Mouse (Mus musculus) lung, embryonic 15.5 days (tissue): ENCODE data around the gene Nfasc. TPM values are rescaled to one million over a fixed set of nuclear protein-coding genes. Genes with fewer than 3 reads are reported as not detected.

Source experiments
- ATAC-seq: fragments of 200-750 bp; cut with Nextera tagmentation; 2 replicates; pipeline ENCODE4 v1.8.0; 2017; ENCODE audit warnings: moderate number of reproducible peaks, borderline replicate concordance; ENCODE audit not compliant: low FRiP score, low TSS enrichment; ENCODE audit errors: extremely low read depth
- H3K27ac ChIP-seq: fragments of 300-500 bp; sonication (generic); 2 replicates; pipeline ENCODE4 v1.5.1; 2015; ENCODE audit warnings: moderate library complexity, mild to moderate bottlenecking, inconsistent platforms
- H3K27me3 ChIP-seq: fragments of 300-500 bp; sonication (generic); 2 replicates; pipeline ENCODE4 v1.6.1; 2015; ENCODE audit warnings: inconsistent platforms
- H3K36me3 ChIP-seq: fragments of 300-500 bp; sonication (generic); 2 replicates; pipeline ENCODE4 v1.6.1; 2015; ENCODE audit warnings: inconsistent platforms
- H3K4me1 ChIP-seq: fragments of 300-500 bp; sonication (generic); 2 replicates; pipeline ENCODE4 v1.6.1; 2015; ENCODE audit warnings: inconsistent platforms
- H3K4me2 ChIP-seq: fragments of 300-500 bp; sonication (generic); 2 replicates; pipeline ENCODE4 v1.6.1; 2015; ENCODE audit warnings: inconsistent platforms, mild to moderate bottlenecking, moderate library complexity
- H3K4me3 ChIP-seq: fragments of 300-500 bp; sonication (generic); 2 replicates; pipeline ENCODE4 v1.5.1; 2015; ENCODE audit warnings: mild to moderate bottlenecking, inconsistent platforms
- H3K9ac ChIP-seq: fragments of 300-500 bp; sonication (generic); 2 replicates; pipeline ENCODE4 v1.6.1; 2015; ENCODE audit warnings: inconsistent platforms
- H3K9me3 ChIP-seq: fragments of 300-500 bp; sonication (generic); 2 replicates; pipeline ENCODE4 v1.6.1; 2016; ENCODE audit warnings: inconsistent platforms
- WGBS: fragments of 180-500 bp; shearing (Covaris S2); methylation state at CpG from one replicate; pipeline ENCODE4 v1.1.7; 2015; 5-methylcytosine and 5-hydroxymethylcytosine counted together
- polyA plus RNA-seq: library from polyadenylated mRNA; unstranded; fragments of >200 nt; fragmentation: Nextera tagmentation; extraction: Ambion mirVana; gene quantifications from 2 replicates; pipeline ENCODE4 v1.2.1, GENCODE M21; 2015

Nfasc gene
- polyA plus RNA-seq, 1 experiment from 2014 or later: 0.65 TPM

DNA sequence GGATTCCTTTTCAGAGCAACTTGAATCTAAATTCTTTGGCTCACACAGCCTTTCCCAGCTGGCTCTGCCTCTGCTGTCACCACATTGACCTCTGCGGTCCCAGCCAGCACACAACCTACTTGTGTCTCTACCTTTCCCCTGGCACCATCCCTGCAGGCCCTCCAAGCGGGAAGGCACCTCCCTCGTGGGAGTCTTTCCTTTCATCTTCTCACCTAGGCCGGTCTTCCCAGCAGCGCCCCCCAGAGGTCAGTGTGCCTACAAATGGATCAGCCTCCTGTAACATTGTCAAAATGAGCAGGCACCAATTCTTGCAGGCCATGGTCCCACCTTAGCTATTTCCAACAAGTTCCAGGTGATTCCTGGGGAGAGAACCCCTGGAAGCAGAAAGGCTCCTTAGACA lies 63.5 kb downstream of the Nfasc start:
- ATAC-seq: no peak
- H3K4me1 ChIP-seq: no peaks in the 10 kb centered on the region
- H3K27ac ChIP-seq: no peak overlapping the region
- no peaks in the 10 kb centered on the region for H3K27me3 ChIP-seq
- WGBS: 34% methylated on average over 5 of the region's 5 CpGs
- H3K36me3 ChIP-seq: no peaks in the 10 kb centered on the region
- H3K4me2 ChIP-seq: no peak overlapping the region
- no peak overlapping the region for H3K9ac ChIP-seq
- H3K4me3 ChIP-seq: no peak overlapping the region
- no peaks in the 10 kb centered on the region for H3K9me3 ChIP-seq

DNA sequence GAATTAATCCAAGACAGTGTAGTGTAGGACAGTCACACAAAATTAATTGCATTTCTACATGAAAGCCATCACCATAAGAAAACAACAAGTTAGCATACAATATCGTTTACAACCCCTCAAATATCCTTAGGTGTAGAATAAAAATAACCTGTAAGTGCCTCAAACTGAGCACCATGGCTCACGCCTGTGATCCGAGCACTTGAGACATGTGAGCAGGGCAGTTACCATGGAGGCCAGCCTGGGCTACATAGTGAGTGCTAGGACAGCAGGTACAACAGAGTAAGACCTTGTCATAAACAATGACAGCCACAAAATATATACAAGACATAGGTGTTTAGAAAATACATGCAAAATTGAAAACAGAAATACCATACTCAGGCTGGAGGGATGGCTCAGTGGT lies 68.9 kb downstream of the Nfasc start:
- ATAC-seq: no peak
- Histone ChIP-seq H3K27me3 (no peaks in the 10 kb centered on the region), H3K27ac (no peak overlapping the region), H3K9me3 (no peaks in the 10 kb centered on the region), H3K4me1 (no peaks in the 10 kb centered on the region), H3K4me3 (no peak overlapping the region), H3K4me2 (no peak overlapping the region), H3K9ac (no peak overlapping the region), H3K36me3 (no peaks in the 10 kb centered on the region)
- WGBS: 73% methylated on average over 3 of the region's 3 CpGs

DNA sequence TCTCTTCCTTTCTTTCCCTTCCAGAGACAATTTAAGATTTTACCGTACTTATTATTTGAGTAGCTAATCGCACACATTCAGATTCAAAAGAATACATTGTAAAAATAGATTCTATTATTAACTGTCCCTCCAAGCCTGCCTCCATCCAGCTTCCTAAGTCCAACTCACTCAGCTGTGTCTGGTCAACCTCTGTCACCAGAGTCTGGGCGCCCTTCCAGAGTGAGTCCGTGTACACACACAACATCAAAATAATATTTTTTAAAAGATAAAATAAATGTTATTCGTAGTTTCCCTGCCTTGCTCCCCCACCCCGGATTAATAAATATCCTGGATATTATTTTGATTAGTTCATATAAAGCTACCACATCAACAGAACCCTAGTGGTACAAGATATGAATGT lies 72.4 kb downstream of the Nfasc start:
- Histone ChIP-seq H3K9ac (no peak overlapping the region), H3K9me3 (no peaks in the 10 kb centered on the region), H3K27me3 (no peaks in the 10 kb centered on the region), H3K4me2 (no peak overlapping the region), H3K27ac (no peak overlapping the region), H3K36me3 (no peaks in the 10 kb centered on the region), H3K4me3 (no peak overlapping the region), H3K4me1 (no peaks in the 10 kb centered on the region)
- WGBS: 70% methylated on average over 6 of the region's 6 CpGs
- no peak for ATAC-seq

DNA sequence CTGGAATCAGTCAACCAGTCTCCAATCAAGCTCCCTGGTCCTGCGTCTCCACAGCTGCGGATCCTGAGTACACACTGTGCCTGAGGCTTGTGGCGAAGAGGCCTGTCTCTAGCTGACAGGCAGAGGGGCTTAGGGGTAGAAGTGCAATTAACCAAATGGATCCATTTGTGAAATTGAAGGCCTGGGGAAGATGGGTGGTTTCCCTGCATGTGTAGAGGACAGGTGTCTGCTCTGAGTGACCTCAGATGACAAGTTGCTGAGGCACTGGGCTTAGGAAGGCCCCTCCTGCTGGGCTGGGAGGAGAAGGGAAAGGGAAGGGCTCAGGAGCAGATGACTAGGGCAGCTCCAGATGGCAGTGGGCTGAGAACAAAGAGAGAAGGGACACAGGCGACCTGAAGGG lies 81.2 kb downstream of the Nfasc start:
- H3K4me3 ChIP-seq: no peak overlapping the region

DNA sequence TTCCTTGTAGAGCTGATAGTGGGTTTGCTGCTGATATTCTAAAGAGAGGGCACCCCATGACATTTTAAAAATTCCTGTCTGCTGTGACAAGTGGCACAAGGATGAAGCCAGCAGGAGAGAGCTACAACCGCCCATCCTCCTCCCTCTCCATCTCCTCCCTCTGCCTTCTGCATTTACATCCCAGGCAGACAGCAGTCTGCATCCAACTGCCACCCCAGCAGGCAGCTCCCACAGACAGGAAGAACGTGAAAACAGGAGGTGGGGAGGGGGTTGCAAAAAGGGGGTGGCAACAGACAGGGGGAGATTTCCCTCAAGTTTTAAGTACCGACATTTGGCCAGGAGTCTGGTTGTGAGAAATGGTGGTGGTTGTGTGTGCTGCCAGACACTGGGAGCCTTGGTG lies 82.0 kb downstream of the Nfasc start:
- no peak overlapping the region for H3K9ac ChIP-seq
- no peaks in the 10 kb centered on the region for H3K9me3 ChIP-seq
- H3K4me1 ChIP-seq: no peaks in the 10 kb centered on the region
- no peaks in the 10 kb centered on the region for H3K27me3 ChIP-seq
- H3K36me3 ChIP-seq: no peaks in the 10 kb centered on the region
- ATAC-seq: no peak
- 21% methylated on average over 3 of the region's 3 CpGs for WGBS
- H3K4me2 ChIP-seq: no peak overlapping the region
- H3K27ac ChIP-seq: no peak overlapping the region
- no peak overlapping the region for H3K4me3 ChIP-seq

More for the DNA sequence above, 81.2 kb downstream of the Nfasc start:
- Histone ChIP-seq H3K9me3 (no peaks in the 10 kb centered on the region), H3K4me1 (no peaks in the 10 kb centered on the region), H3K4me2 (no peak overlapping the region), H3K27me3 (no peaks in the 10 kb centered on the region), H3K27ac (no peak overlapping the region), H3K9ac (no peak overlapping the region), H3K36me3 (no peaks in the 10 kb centered on the region)
- ATAC-seq: no peak
- WGBS: 26% methylated on average over 4 of the region's 4 CpGs

DNA sequence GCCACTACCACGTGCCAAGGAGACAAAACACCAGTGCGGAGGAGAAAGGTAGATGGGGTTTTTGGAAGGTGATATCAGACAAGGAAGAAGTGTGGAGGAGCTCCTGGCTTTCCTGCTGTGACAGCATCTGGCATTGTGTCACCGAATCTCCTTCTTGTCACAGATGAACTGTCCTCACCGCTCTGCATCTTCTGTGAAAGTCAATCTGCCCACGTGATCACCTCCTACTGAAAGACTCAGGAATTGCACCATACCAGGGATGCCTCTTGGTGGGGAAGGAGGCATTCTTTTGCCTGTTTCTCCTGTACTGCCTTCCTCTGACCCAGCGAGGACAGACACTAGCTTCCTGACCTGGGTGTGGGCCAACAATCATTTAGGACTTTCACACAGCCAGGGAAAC lies 86.0 kb downstream of the Nfasc start:
- H3K9me3 ChIP-seq: no peaks in the 10 kb centered on the region
- ATAC-seq: no peak
- no peaks in the 10 kb centered on the region for H3K27me3 ChIP-seq
- WGBS: 54% methylated on average over 6 of the region's 6 CpGs
- H3K36me3 ChIP-seq: no peaks in the 10 kb centered on the region
- no peak overlapping the region for H3K9ac ChIP-seq
- H3K4me2 ChIP-seq: no peak overlapping the region
- H3K4me1 ChIP-seq: no peaks in the 10 kb centered on the region
- no peak overlapping the region for H3K27ac ChIP-seq
- no peak overlapping the region for H3K4me3 ChIP-seq

DNA sequence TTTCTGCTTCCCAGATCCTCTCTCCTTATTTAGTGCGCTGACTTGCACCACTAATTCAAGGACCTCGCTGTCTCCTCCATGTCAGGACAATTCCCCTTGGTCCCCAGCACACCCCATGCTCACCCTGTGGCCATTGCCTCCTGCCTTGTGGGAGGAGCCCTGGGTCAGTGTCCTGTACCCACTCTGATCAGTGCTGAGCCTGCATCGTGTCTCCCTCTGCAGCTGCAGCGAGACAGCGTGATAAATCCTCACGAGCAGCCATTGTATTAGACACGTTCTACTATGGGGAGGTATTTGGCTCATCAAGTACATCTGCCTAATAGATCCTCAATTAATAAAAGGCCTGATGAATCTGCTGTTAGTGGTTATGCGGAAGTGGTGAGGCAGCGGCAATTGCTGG lies 86.8 kb downstream of the Nfasc start:
- H3K4me1 ChIP-seq: no peaks in the 10 kb centered on the region
- H3K27ac ChIP-seq: no peak overlapping the region
- H3K27me3 ChIP-seq: no peaks in the 10 kb centered on the region
- H3K9me3 ChIP-seq: no peaks in the 10 kb centered on the region
- no peak overlapping the region for H3K9ac ChIP-seq
- no peak overlapping the region for H3K4me2 ChIP-seq
- ATAC-seq: no peak
- no peaks in the 10 kb centered on the region for H3K36me3 ChIP-seq
- H3K4me3 ChIP-seq: no peak overlapping the region
- WGBS: 76% methylated on average over 9 of the region's 9 CpGs

DNA sequence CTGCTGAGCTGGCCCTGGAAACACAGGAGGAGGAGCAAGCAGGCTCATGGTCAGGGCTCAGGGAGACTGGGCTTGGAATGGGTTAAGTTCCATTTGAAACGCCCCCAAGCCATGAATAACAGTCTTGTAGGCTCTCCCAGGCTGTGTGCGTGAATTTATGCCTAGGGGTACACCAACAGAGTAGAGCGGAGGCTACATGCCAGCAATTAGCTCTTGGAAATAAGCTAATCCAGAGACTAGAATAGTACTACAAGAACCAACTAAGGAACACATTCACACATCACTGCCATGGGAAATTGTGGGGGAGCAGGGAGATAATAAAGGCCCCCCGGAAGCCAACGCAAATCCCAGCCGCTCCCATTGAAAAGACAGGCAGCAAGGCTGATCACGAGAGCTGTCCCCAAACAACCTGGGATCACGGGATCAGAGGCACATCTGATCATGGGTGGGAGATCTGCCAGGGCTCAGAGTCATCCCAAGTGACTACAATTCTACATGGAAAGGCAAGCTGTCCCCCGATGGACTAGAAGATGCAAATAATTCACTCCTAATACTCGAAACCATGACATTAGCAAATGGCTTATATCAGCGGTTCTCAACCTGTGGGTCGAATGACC lies 87.6 kb downstream of the Nfasc start:
- Histone ChIP-seq H3K9ac (no peak overlapping the region), H3K4me3 (no peak overlapping the region), H3K27ac (no peak overlapping the region), H3K36me3 (no peaks in the 10 kb centered on the region), H3K9me3 (no peaks in the 10 kb centered on the region), H3K27me3 (no peaks in the 10 kb centered on the region), H3K4me2 (no peak overlapping the region), H3K4me1 (no peaks in the 10 kb centered on the region)
- ATAC-seq: no peak
- WGBS: 66% methylated on average over 12 of the region's 12 CpGs

DNA sequence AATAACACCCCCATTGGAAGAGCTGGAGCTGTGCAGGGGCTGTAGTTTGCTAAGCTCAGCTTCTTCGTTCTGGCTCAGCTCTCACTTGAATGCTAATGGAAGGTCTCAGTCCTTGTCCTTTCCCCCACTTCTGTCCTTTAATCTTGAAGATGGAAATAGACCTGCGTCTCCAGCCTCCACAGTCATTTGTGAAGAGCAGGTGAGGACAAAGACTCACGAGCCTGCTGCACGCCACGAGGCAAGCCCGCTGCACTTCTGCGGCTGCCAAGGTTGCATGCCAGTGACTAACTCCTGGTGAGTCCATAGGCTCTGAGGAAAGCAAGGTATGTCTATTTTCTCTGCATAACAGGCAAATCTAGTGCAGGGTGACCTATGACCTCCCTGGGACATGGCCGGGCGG lies 88.4 kb downstream of the Nfasc start:
- H3K36me3 ChIP-seq: no peaks in the 10 kb centered on the region
- 71% methylated on average over 9 of the region's 9 CpGs for WGBS
- no peak overlapping the region for H3K4me2 ChIP-seq
- H3K27ac ChIP-seq: no peak overlapping the region
- no peak overlapping the region for H3K9ac ChIP-seq
- ATAC-seq: no peak
- H3K27me3 ChIP-seq: no peaks in the 10 kb centered on the region
- H3K9me3 ChIP-seq: no peaks in the 10 kb centered on the region
- H3K4me3 ChIP-seq: no peak overlapping the region
- no peaks in the 10 kb centered on the region for H3K4me1 ChIP-seq

DNA sequence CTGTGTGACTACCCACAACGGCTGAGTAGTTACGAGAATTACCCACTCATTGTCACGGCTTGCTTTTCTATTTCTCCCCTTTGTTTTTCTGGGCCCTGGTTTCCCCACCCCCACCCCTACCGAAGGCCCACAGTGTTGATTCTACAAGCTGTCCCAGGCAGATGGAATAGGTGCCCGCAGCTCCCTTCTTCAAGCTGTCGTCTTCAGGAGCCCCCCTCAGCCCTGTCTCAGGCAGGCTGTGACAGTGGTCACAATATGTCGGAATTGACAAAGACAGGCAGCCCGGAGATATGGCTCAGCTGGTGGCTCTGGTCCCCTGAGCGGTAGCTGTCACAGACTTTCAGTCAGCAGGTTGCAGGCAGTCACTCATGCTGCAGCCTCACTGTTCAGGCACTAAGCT lies 90.9 kb downstream of the Nfasc start:
- H3K36me3 ChIP-seq: no peaks in the 10 kb centered on the region
- H3K4me2 ChIP-seq: no peak overlapping the region
- ATAC-seq: no peak
- H3K4me1 ChIP-seq: no peaks in the 10 kb centered on the region
- no peak overlapping the region for H3K27ac ChIP-seq
- H3K9me3 ChIP-seq: no peaks in the 10 kb centered on the region
- no peak overlapping the region for H3K4me3 ChIP-seq
- no peaks in the 10 kb centered on the region for H3K27me3 ChIP-seq
- 57% methylated on average over 9 of the region's 9 CpGs for WGBS
- no peak overlapping the region for H3K9ac ChIP-seq

DNA sequence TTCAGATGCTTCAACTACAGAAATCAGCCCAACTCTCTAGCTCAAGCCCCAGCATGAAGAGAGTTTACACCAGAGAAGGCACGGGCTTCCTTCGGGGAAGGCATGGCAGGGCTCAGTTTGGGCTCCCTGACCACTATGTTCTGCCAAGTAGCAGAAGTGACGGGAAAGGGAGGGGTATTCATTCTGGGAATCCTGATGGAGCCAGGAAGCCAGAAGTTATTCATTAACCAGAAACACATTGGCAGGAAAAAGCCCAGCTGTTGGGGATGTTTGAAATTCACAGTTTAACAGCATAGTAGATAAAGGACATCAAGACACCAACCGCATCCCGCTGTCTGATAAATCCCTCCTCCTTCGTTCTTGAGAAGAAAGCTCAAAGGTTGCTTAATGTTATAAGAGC lies 93.6 kb downstream of the Nfasc start:
- Histone ChIP-seq H3K27ac (no peak overlapping the region), H3K4me2 (no peak overlapping the region), H3K9me3 (no peaks in the 10 kb centered on the region), H3K9ac (no peak overlapping the region), H3K4me3 (no peak overlapping the region), H3K4me1 (no peaks in the 10 kb centered on the region), H3K27me3 (no peaks in the 10 kb centered on the region), H3K36me3 (no peaks in the 10 kb centered on the region)
- 33% methylated on average over 6 of the region's 6 CpGs for WGBS
- no peak for ATAC-seq

DNA sequence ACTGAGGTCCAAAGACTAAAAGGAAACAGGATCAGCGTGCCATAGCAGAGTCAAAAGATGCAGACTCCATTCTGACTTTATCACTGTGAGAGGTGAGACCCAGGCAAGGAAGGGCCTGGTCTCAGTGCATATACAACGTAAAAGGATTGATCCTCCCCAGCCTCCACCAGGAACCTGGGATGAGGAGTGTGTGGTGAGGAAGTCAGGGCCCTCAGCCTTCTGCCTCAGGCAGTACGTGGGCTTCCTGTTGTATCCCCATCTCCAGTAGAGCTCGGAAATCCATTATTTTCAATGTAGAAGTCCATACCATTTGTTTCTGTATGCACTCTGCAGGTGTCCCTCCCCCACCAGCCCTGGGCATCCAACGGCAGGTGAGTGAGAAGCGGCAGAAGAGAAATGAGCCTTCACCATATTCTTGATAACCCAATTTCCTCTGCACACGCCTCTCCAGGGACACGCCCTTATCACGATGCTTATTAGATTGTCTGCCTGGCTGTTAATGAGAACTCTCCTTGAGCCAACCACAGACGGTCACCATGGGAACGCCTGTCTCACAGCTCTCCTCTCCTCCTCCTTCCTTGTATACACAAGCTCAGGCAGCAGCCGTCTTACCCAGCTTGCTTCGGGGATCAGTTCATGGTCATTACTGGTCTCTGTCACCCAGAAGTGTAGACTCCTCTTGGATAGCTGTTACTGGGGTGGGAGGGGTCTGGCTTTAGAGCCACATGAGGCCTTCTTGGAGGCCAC lies 100.4 kb downstream of the Nfasc start:
- H3K4me1 ChIP-seq: no peaks in the 10 kb centered on the region
- no peaks in the 10 kb centered on the region for H3K36me3 ChIP-seq
- no peak for ATAC-seq
- H3K4me2 ChIP-seq: no peak overlapping the region
- no peak overlapping the region for H3K9ac ChIP-seq
- H3K4me3 ChIP-seq: no peak overlapping the region
- H3K27ac ChIP-seq: no peak overlapping the region
- 41% methylated on average over 13 of the region's 13 CpGs for WGBS
- H3K27me3 ChIP-seq: no peaks in the 10 kb centered on the region
- H3K9me3 ChIP-seq: no peaks in the 10 kb centered on the region
